Mouse (Mus musculus): Measurements from ENCODE around the gene Pip5k1b. TPM values are rescaled to one million over a fixed set of nuclear protein-coding genes. Genes with fewer than 3 reads are reported as not detected.
A peak's percentile ranks its signal among the peaks of the same experiment; 100 is the strongest.

Gene Pip5k1b
- total RNA-seq, 2 experiments from 2014 or later: 68.4 to 72.1 TPM

DNA sequence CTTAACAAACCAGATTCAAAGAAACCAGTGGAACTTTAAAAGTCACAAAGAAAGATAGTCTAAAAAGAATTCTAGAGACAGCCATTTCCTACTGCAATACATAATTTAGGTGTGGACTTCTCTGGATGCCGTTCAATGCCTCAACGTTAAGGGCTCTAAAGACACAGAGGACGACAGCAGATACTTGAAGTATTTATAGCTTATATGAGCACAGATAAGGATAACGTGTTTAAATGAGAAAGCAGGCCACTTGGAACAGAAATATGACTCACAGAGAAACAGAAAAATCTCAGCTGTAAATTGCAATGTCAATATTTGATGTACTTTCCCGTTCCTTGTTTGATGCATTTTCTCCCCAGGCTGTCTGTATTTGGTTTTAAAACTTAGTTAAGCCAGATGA, 212.9 kb downstream of the Pip5k1b start:
- TF ChIP-seq CTCF (conservative IDR thresholded peaks at IDR 0.05): no peak
- H3K27ac ChIP-seq: no peak overlapping the region
- H3K4me3 ChIP-seq: no peak overlapping the region
- DNase-seq (ENCODE audit: low spot score in 2 of 2): no peak

GRCm38 (mm10) chr19:24336370-24337076, 219.1 kb downstream of the Pip5k1b start:
- TF ChIP-seq CTCF (conservative IDR thresholded peaks at IDR 0.05): no peak
- Histone ChIP-seq H3K27ac (no peak overlapping the region), H3K4me3 (no peak overlapping the region)
- DNase-seq (ENCODE audit: low spot score in 2 of 2): no peak

- no peak for DNase-seq (ENCODE audit: low spot score in 2 of 2)
- Histone ChIP-seq H3K27ac (no peak overlapping the region), H3K4me3 (no peak overlapping the region)
- no peak for TF ChIP-seq CTCF (conservative IDR thresholded peaks at IDR 0.05)
Measured at GRCm38 (mm10) chr19:24335611-24336343, 219.9 kb downstream of the Pip5k1b start.

- TF ChIP-seq CTCF (conservative IDR thresholded peaks at IDR 0.05): no peak
- DNase-seq (ENCODE audit: low spot score in 2 of 2): no peak
- H3K27ac ChIP-seq: 0 out of 2 replicates have a peak overlapping the region, but pooled peaks have one; percentile 32
Measured at GRCm38 (mm10) chr19:24332956-24333355, 222.7 kb downstream of the Pip5k1b start.

DNA sequence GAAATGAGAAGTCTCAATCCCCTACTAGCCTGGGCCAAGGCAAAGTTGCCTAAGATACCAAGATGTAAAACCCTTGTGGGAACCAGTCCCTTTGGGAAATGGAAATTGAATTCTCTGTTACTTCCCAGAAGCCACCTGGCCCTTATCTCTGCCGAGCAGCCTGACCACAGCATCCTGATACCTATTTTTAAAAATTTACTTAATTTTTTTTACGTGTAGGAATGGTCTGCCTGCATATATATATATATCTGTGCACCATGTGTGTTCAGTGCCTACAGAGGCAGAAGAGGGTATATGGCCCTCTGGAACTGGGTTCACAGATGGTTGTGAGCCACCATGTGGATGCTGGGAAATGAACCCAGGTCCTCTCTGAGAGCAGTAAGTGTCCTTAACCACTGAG, 224.4 kb downstream of the Pip5k1b start:
- no peak for TF ChIP-seq CTCF (conservative IDR thresholded peaks at IDR 0.05)
- Histone ChIP-seq H3K27ac (no peak overlapping the region), H3K4me3 (no peak overlapping the region)
- no peak for DNase-seq (ENCODE audit: low spot score in 2 of 2)

More at GRCm38 (mm10) chr19:24332956-24333355, 222.7 kb downstream of the Pip5k1b start:
- no peak overlapping the region for H3K4me3 ChIP-seq

DNA sequence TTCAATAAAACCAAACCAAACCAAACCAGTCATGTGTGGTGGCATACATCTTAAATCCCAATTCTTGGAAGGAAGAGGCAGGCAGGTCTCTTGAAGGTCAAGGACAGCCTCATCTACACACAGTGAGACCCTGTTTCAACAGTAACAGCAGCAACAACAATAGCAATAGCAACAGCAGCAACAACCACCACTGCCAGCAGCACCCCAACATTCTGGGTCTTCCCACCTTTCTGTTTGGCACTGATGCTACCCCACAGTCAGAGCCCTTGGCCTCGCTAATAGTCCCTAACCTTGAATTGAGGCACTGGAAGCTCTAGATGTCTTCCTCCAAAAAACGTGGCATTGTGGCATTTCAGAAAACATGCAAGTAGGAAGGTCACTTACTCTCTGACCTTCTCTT, 225.3 kb downstream of the Pip5k1b start:
- DNase-seq (ENCODE audit: low spot score in 2 of 2): no peak
- TF ChIP-seq CTCF (conservative IDR thresholded peaks at IDR 0.05): no peak
- H3K4me3 ChIP-seq: no peak overlapping the region
- H3K27ac ChIP-seq: no peak overlapping the region

- no peak overlapping the region for H3K4me3 ChIP-seq
- TF ChIP-seq CTCF (conservative IDR thresholded peaks at IDR 0.05): no peak
- DNase-seq (ENCODE audit: low spot score in 2 of 2): no peak
- H3K27ac ChIP-seq: no peak overlapping the region
Measured at GRCm38 (mm10) chr19:24327921-24328320, 227.8 kb downstream of the Pip5k1b start.

DNA sequence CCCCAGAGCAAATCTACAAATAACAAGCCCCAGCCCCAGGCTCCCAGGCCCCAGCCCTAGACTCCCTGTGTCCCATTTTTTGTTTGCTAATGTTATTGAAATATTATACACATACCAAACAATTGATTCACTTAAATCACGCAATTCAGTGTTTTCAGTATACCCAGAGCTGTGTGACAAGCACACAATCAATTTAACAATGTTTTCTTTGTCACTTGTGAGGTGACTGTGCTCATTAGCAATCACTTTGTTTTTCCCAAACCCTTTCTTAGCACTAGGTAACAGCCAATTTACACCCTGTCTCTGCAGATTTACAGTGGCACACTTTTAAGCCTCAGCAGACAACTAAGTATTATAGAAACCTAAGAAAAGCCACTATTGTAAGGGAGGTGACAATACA, 228.7 kb downstream of the Pip5k1b start:
- DNase-seq (ENCODE audit: low spot score in 2 of 2): no peak
- no peak overlapping the region for H3K4me3 ChIP-seq
- no peak for TF ChIP-seq CTCF (conservative IDR thresholded peaks at IDR 0.05)
- H3K27ac ChIP-seq: peak overlapping the region; percentile 62; the same call in 1 of the 2 replicates

GRCm38 (mm10) chr19:24325692-24326091, 230.0 kb downstream of the Pip5k1b start:
- peak in 1 of 2 experiments; percentile 45 for DNase-seq (ENCODE audit: low spot score in 2 of 2)
- Histone ChIP-seq H3K27ac (peak overlapping the region; percentile 62; the same call in 1 of the 2 replicates), H3K4me3 (no peak overlapping the region)
- TF ChIP-seq CTCF (conservative IDR thresholded peaks at IDR 0.05): no peak

- TF ChIP-seq CTCF (conservative IDR thresholded peaks at IDR 0.05): no peak
- no peak overlapping the region for H3K4me3 ChIP-seq
- H3K27ac ChIP-seq: no peak overlapping the region
- DNase-seq (ENCODE audit: low spot score in 2 of 2): no peak
Measured at GRCm38 (mm10) chr19:24323841-24324613, 231.6 kb downstream of the Pip5k1b start.

GRCm38 (mm10) chr19:24321900-24322311, 233.8 kb downstream of the Pip5k1b start:
- TF ChIP-seq CTCF (conservative IDR thresholded peaks at IDR 0.05): no peak
- no peak overlapping the region for H3K4me3 ChIP-seq
- no peak overlapping the region for H3K27ac ChIP-seq
- DNase-seq (ENCODE audit: low spot score in 2 of 2): no peak

DNA sequence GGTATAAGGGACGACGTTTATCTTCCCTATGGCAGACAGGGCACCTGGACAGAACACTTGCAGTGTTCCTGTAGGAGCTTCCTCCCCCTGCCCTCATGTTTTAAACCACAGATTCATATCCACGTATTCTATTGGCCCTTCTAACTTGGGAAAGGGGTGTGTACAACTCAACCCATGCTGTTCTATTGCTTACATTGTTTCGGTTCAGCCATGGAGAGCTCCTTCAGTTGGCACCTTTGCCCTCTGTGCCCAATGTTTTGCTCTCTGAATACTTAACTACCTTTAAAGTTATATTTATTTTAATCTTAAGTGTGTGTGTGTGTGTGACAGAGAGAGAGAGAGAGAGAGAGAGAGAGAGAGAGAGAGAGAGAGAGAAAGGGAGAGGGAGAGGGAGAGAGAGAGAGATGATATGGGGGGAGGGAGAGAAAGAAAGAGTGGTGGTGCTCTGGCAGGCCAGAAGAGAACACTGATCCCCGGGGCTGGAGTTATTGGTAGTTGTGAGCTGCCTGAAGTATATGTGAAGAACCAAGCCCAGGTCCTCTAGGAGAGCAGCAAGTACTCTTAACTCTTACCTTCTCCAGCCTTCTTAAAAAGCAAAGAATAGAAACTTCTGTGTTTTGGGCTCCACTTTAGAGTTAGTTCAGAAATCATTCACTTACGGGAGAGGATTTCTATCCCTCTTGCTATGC, 234.3 kb downstream of the Pip5k1b start:
- no peak overlapping the region for H3K27ac ChIP-seq
- no peak for TF ChIP-seq CTCF (conservative IDR thresholded peaks at IDR 0.05)
- H3K4me3 ChIP-seq: no peak overlapping the region
- DNase-seq (ENCODE audit: low spot score in 2 of 2): no peak

All from layer of hippocampus, adult 2 months (tissue).